Mouse (Mus musculus) thymus, adult 2 months (tissue): ENCODE measurements around the gene Dhx9. TPM values are rescaled to one million over a fixed set of nuclear protein-coding genes. Genes with fewer than 3 reads are reported as not detected.

ENCODE experiments used
- DNase-seq: peaks from one replicate; pipeline ENCODE4 v3.0.0; 2021
- H3K27ac ChIP-seq: fragments of 200-500 bp; 2 replicates; pipeline ENCODE4 v1.5.1; 2012; ENCODE audit warnings: low read length, control low read depth; ENCODE audit not compliant: control insufficient read depth, insufficient read depth
- H3K27me3 ChIP-seq: fragments of 200-500 bp; 2 replicates; pipeline ENCODE4 v1.6.1; 2012; ENCODE audit warnings: mild to moderate bottlenecking, low read length, moderate library complexity, mixed read lengths; ENCODE audit not compliant: control insufficient read depth, insufficient read depth
- H3K36me3 ChIP-seq: fragments of 200-500 bp; 2 replicates; pipeline ENCODE4 v1.6.1; 2012; ENCODE audit warnings: mild to moderate bottlenecking, low read length, moderate library complexity; ENCODE audit not compliant: control insufficient read depth, insufficient read depth
- H3K4me1 ChIP-seq: fragments of 200-500 bp; replicated peaks from 2 replicates; pipeline ENCODE4 v1.6.1; 2012; ENCODE audit warnings: low read length; ENCODE audit not compliant: control insufficient read depth, insufficient read depth
- H3K4me3 ChIP-seq: fragments of 200-500 bp; 2 replicates; pipeline ENCODE4 v1.5.1; 2012; ENCODE audit warnings: mild to moderate bottlenecking, low read length, control low read depth, moderate library complexity; ENCODE audit not compliant: control insufficient read depth, insufficient read depth
- CTCF ChIP-seq: fragments of 200-500 bp; IDR thresholded peaks from 2 replicates; pipeline ENCODE4 v1.5.1; 2012; ENCODE audit warnings: mild to moderate bottlenecking, control low read depth, low read length, moderate library complexity, borderline replicate concordance; ENCODE audit not compliant: control insufficient read depth, poor library complexity, insufficient read depth; ENCODE audit errors: extremely low read depth
- POLR2A ChIP-seq: fragments of 200-500 bp; IDR thresholded peaks from 2 replicates; pipeline ENCODE4 v1.6.1; 2012; ENCODE audit warnings: mild to moderate bottlenecking, low read length, control low read depth, moderate library complexity; ENCODE audit not compliant: control insufficient read depth, poor library complexity, insufficient read depth; ENCODE audit errors: extremely low read depth
- WGBS: fragments of 180-500 bp; shearing (Covaris S2); methylation state at CpG from one replicate; pipeline ENCODE4 v1.1.7; 2018; 5-methylcytosine and 5-hydroxymethylcytosine counted together
- polyA plus RNA-seq: library from polyadenylated mRNA; depleted of rRNA; stranded (reverse); fragments of >200 nt; gene quantifications from 2 replicates; pipeline ENCODE4 v1.2.3, GENCODE M21; 2012

Gene Dhx9
- polyA plus RNA-seq, 1 experiment: 34.7 TPM

- H3K27ac ChIP-seq: no peak overlapping the region
- TF ChIP-seq CTCF (no peak), POLR2A (no peak)
- H3K27me3 ChIP-seq: no peaks in the 10 kb centered on the region
- H3K4me1 ChIP-seq: peaks cover 4% of the 10 kb centered on the region
- DNase-seq: no peak
- H3K4me3 ChIP-seq: no peak overlapping the region
- H3K36me3 ChIP-seq: no peaks in the 10 kb centered on the region
- 93% methylated on average over 6 of the region's 6 CpGs for WGBS
Observed at GRCm38 (mm10) chr1:153493931-153494330, 6.5 kb upstream of the Dhx9 start.

- H3K4me3 ChIP-seq: no peak overlapping the region
- WGBS: 87% methylated on average over 4 of the region's 4 CpGs
- no peak for DNase-seq
- no peaks in the 10 kb centered on the region for H3K27me3 ChIP-seq
- no peak overlapping the region for H3K27ac ChIP-seq
- TF ChIP-seq POLR2A (no peak), CTCF (no peak)
- H3K36me3 ChIP-seq: no peaks in the 10 kb centered on the region
- peaks cover 7% of the 10 kb centered on the region for H3K4me1 ChIP-seq
Observed at GRCm38 (mm10) chr1:153493338-153493737, 5.9 kb upstream of the Dhx9 start.

GRCm38 (mm10) chr1:153491822-153492221 is 4.4 kb upstream of the Dhx9 start:
- peaks cover 5% of the 10 kb centered on the region; the same call in 1 of the 2 replicates for H3K4me1 ChIP-seq
- no peak overlapping the region for H3K4me3 ChIP-seq
- TF ChIP-seq POLR2A: no peak
- no peak for TF ChIP-seq CTCF
- no peak overlapping the region for H3K27ac ChIP-seq
- WGBS: 67% methylated on average over 1 of the region's 1 CpGs
- H3K36me3 ChIP-seq: no peaks in the 10 kb centered on the region
- no peak for DNase-seq
- no peaks in the 10 kb centered on the region for H3K27me3 ChIP-seq

- Histone ChIP-seq H3K4me1 (peaks cover 5% of the 10 kb centered on the region; the same call in 1 of the 2 replicates), H3K4me3 (no peak overlapping the region), H3K27me3 (no peaks in the 10 kb centered on the region), H3K27ac (no peak overlapping the region), H3K36me3 (no peaks in the 10 kb centered on the region)
- WGBS: 97% methylated on average over 2 of the region's 2 CpGs
- TF ChIP-seq POLR2A (no peak), CTCF (no peak)
- no peak for DNase-seq
Observed at GRCm38 (mm10) chr1:153491345-153491744, 3.9 kb upstream of the Dhx9 start.

GRCm38 (mm10) chr1:153489963-153490362 is 2.5 kb upstream of the Dhx9 start:
- H3K36me3 ChIP-seq: no peaks in the 10 kb centered on the region
- H3K4me3 ChIP-seq: no peak overlapping the region
- no peaks in the 10 kb centered on the region for H3K27me3 ChIP-seq
- TF ChIP-seq CTCF: no peak
- no peak for TF ChIP-seq POLR2A
- H3K4me1 ChIP-seq: peaks cover 7% of the 10 kb centered on the region; the same call in 1 of the 2 replicates
- DNase-seq: no peak
- 95% methylated on average over 4 of the region's 4 CpGs for WGBS
- H3K27ac ChIP-seq: no peak overlapping the region

- no peak for TF ChIP-seq POLR2A
- TF ChIP-seq CTCF: no peak
- Histone ChIP-seq H3K4me1 (peaks cover 7% of the 10 kb centered on the region; the same call in 1 of the 2 replicates), H3K27ac (no peak overlapping the region), H3K4me3 (no peak overlapping the region), H3K36me3 (no peaks in the 10 kb centered on the region), H3K27me3 (no peaks in the 10 kb centered on the region)
- WGBS: 57% methylated on average over 2 of the region's 2 CpGs
- DNase-seq: no peak
Observed at GRCm38 (mm10) chr1:153489540-153489939, 2.1 kb upstream of the Dhx9 start.

- H3K27ac ChIP-seq: peak overlapping the region; percentile 33
- no peaks in the 10 kb centered on the region for H3K36me3 ChIP-seq
- TF ChIP-seq POLR2A: no peak
- TF ChIP-seq CTCF: no peak
- 17% methylated on average over 7 of the region's 7 CpGs for WGBS
- DNase-seq: peak; percentile 38
- no peaks in the 10 kb centered on the region for H3K27me3 ChIP-seq
- no peak overlapping the region for H3K4me3 ChIP-seq
- H3K4me1 ChIP-seq: peaks cover 7% of the 10 kb centered on the region; the same call in 1 of the 2 replicates
Observed at GRCm38 (mm10) chr1:153489132-153489531, 1.7 kb upstream of the Dhx9 start.
